Mouse (Mus musculus) lung, adult 2 months (tissue): ENCODE measurements around the gene Dram1.

Experiments used
- CTCF ChIP-seq: fragments of 200-500 bp; IDR thresholded peaks from 2 replicates; pipeline ENCODE4 v1.5.1; 2011; ENCODE audit warnings: mild to moderate bottlenecking, low read length, control low read depth; ENCODE audit not compliant: insufficient read depth
- POLR2A ChIP-seq: fragments of 200-500 bp; IDR thresholded peaks from 2 replicates; pipeline ENCODE4 v1.6.1; 2011; ENCODE audit warnings: low read depth, mild to moderate bottlenecking, control low read depth, low read length, borderline replicate concordance; ENCODE audit errors: extremely low read depth

DNA sequence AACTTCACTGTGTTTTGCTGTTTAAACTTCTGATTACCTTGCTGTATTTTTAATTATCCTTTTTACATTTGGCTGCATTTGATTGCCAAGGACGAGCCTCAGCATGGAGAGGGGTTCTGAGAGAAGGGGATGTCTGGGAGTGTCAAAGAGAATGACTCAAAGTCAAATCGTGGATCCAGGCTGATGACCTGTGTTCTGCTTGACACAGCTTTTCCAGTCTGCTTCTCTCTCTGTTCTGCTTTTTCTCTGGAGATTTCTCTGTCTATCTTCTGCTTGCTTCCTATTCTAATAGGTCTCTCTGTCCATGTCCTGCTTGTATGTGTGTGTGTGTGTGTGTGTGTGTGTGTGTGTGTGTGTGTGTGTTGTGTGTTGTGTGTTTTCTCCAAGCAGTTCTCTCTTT is 30.9 kb upstream of the Dram1 start:
- TF ChIP-seq CTCF (no peak), POLR2A (no peak)
